Mouse (Mus musculus): ENCODE measurements around the gene Dcaf12l2. TPM values are rescaled to one million over a fixed set of nuclear protein-coding genes. Genes with fewer than 3 reads are reported as not detected.
A peak's percentile ranks its signal among the peaks of the same experiment; 100 is the strongest.

Gene Dcaf12l2
- polyA plus RNA-seq (2014; fragmentation: Nextera tagmentation; extraction: Ambion mirVana) = 0.53 and 0.90 TPM in 2 replicates

GRCm38 (mm10) chrX:44367646-44368521 lies at the start of gene Dcaf12l2:
Gene Dcaf12l2 (minus strand): TSS chrX:44368342.
- Histone ChIP-seq H3K4me1 (replicated peaks; ENCODE audit: control insufficient read depth, insufficient read depth, low read length) (no peaks in the 10 kb centered on the region), H3K4me3 (ENCODE audit: low read depth, low read length) (peak within 1 kb of the TSS; percentile 39), H3K9me3 (ENCODE audit: control insufficient read depth, low read length) (no peaks in the 10 kb centered on the region), H3K9ac (ENCODE audit: low read depth, low read length) (no peak within 1 kb of the TSS), H3K27ac (ENCODE audit: low read depth, low read length) (no peak within 1 kb of the TSS), H3K36me3 (ENCODE audit: control insufficient read depth, insufficient read depth, low read length) (no peaks in the 10 kb centered on the region), H3K4me2 (peak within 1 kb of the TSS; percentile 56), H3K27me3 (replicated peaks; ENCODE audit: control insufficient read depth, insufficient read depth, low read length) (no peaks in the 10 kb centered on the region)
- ATAC-seq (replicated peaks; ENCODE audit: low FRiP score) = peak; percentile 51
- 10% methylated on average over 53 of the region's 57 CpGs for WGBS
- peak; percentile 36 for DNase-seq (ENCODE audit: low spot score)

- DNase-seq (ENCODE audit: low spot score) = no peak
- no peaks in the 10 kb centered on the region for H3K4me1 ChIP-seq (replicated peaks; ENCODE audit: control insufficient read depth, insufficient read depth, low read length)
- peak overlapping the region; percentile 56 for H3K4me2 ChIP-seq
- H3K9me3 ChIP-seq (ENCODE audit: control insufficient read depth, low read length) = no peaks in the 10 kb centered on the region
- H3K36me3 ChIP-seq (ENCODE audit: control insufficient read depth, insufficient read depth, low read length) = no peaks in the 10 kb centered on the region
- peak overlapping the region; percentile 39 for H3K4me3 ChIP-seq (ENCODE audit: low read depth, low read length)
- H3K9ac ChIP-seq (ENCODE audit: low read depth, low read length) = no peak overlapping the region
- no peak overlapping the region for H3K27ac ChIP-seq (ENCODE audit: low read depth, low read length)
- H3K27me3 ChIP-seq (replicated peaks; ENCODE audit: control insufficient read depth, insufficient read depth, low read length) = no peaks in the 10 kb centered on the region
- no peak for ATAC-seq (replicated peaks; ENCODE audit: low FRiP score)
- WGBS = 62% methylated on average over 14 of the region's 14 CpGs
Observed at GRCm38 (mm10) chrX:44367280-44367645, 879 bp downstream of the Dcaf12l2 start.

All from liver, embryonic 11.5 days (tissue).